Mouse (Mus musculus) adrenal gland, adult 2 months (tissue): ENCODE data around the gene Tns1. TPM values are rescaled to one million over a fixed set of nuclear protein-coding genes. Genes with fewer than 3 reads are reported as not detected.

Experiments
- DNase-seq: peaks from one replicate; pipeline ENCODE4 v3.0.0; 2021
- polyA plus RNA-seq: library from polyadenylated mRNA; depleted of rRNA; stranded (reverse); fragments of >200 nt; gene quantifications from 2 replicates; pipeline ENCODE4 v1.2.3, GENCODE M21; 2012
- total RNA-seq, 2 experiments: library from RNA; stranded (reverse); gene quantifications; 2 replicates each; pipeline ENCODE4 v1.2.3; 2021

The Tns1 gene
- total and polyA plus RNA-seq, 3 experiments = 424 to 701 (median 432) TPM

GRCm38 (mm10) chr1:74014538-74015327, 109.5 kb downstream of the Tns1 start:
- peak; percentile 70 for DNase-seq

DNA sequence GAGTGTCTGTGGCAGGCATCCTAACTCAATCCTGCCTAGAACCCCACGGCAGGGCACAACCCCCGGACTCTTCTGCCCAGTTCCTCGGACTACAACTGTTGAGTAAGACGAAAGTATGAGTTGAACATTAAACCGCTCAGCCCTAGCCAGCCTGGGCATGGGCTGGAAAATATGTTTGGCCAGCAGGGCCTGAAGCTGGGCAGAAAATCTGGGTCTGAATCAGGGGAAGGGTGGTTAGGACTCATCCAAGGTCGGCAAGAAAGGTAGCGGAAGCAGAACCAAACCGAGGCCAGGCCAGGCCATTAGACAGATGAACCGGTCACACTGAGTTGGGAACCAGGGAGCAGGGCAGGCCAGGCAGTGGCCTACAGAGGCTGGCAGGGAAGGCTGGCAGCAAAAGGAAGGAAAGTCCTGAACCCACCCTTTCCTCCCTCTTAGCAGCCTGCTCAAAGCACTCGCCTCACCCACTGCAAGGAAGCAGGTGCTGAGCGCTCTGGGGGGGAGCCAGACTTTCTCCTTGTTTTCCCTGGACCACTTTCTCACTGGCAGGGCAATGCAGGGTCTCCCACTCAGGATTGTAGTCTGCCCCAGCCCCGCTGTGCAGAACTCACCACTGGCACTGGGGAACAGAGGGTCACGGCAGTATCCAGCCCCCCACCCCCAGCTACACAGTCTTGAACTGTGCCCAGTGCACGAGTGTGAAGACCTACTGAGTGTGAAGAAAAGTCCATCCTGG, 110.8 kb downstream of the Tns1 start:
- peak; percentile 74 for DNase-seq

DNA sequence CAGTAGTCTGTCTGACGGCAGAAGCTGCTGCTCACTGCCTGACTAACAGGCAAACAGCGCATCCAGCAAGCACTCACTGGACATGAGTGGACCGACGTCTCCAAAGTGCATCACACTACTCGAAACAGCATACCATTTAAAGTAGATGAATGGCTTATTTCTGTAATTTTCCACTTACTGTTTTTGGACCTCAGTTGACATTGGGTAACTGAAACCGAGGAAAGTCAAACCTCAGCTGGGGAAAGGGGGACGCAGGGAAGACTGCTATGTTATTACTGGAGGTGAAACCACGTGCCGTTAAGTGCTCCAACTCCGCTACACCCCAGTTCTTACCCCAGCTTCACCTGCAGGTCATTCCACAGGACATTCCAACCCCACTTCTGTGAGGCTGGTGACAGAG, 111.5 kb downstream of the Tns1 start:
- peak; percentile 67 for DNase-seq

DNA sequence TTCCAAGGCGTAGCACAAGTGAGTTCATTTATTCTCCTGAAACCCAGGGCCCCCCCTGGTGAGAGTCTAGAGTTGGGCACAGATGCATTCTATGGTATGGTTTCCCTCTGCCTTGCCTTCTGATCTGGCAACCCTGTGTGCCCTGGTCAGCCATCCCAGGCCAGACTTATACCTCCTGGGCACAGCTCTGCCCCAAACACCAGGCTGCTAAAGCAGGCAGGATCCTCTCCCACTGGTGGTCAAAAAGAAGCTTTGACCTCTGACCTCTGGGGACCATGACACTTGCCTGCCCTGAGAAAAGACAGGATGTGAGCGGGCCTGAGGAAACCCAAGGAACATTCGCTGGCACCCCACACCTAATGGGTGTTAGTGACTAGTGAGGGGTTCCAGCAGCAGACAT, 114.8 kb downstream of the Tns1 start:
- DNase-seq = no peak

DNA sequence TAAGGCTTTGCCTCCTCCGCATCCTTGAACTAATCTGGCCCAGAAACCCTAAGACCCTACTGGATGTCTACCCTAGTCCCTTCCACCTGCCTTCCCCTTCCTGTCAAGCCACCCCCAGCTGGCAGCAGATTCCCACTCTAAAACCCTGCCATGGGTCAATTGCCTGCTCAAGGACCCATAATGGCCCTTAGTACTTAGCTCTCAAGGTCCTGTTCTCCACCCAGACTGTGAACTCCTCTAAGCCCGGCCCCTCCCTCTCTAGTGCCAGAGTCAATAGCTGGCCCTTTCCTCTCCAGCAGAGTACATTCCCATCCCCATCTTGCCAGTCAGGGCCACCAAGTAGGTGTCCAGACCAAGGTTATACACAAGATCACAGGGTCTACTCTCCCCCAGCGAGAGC, 115.3 kb downstream of the Tns1 start:
- DNase-seq = peak; percentile 83

DNA sequence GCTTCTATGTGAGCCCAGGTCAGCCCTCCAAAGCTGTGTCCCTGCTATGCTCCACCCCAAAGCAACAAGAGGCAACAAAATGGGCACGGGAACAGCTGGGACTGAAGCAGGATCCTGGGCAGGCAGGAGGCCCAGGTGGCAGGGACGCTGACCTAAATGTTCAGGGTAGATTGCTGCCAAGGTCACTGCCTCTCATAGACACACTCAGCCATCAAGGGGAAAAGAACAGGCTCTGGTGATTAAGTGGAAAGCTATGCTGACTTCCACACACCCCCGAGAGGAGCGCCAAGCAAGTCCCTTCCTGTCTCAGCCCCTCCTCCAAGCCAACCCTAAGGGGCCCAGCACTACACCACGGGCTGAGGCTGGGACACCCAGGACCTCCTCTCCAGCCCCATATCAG, 115.8 kb downstream of the Tns1 start:
- DNase-seq = peak; percentile 90

GRCm38 (mm10) chr1:74007398-74008050, 116.7 kb downstream of the Tns1 start:
- DNase-seq = peak; percentile 56

- DNase-seq = peak; percentile 89
Observed at GRCm38 (mm10) chr1:74005020-74005419, 119.2 kb downstream of the Tns1 start.

DNA sequence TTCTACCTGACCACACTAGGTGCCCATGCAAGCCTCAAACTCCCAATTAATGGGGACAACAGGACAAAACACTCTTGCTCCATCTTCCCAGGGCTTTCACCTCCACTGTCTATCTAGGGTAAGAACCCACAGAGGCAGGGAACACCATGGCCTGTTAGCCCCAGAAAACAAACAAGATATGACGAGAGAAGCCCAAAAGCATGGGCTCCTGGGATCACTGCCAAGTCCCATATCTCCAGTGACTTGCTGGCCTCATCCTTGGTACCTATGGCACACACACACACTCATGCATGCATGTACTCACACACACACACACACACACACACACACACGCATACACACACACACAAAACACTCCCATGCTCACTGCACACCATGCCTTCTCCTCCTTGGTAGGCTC, 120.5 kb downstream of the Tns1 start:
- DNase-seq = no peak

- DNase-seq = no peak
Observed at GRCm38 (mm10) chr1:74001449-74001820, 122.8 kb downstream of the Tns1 start.

DNA sequence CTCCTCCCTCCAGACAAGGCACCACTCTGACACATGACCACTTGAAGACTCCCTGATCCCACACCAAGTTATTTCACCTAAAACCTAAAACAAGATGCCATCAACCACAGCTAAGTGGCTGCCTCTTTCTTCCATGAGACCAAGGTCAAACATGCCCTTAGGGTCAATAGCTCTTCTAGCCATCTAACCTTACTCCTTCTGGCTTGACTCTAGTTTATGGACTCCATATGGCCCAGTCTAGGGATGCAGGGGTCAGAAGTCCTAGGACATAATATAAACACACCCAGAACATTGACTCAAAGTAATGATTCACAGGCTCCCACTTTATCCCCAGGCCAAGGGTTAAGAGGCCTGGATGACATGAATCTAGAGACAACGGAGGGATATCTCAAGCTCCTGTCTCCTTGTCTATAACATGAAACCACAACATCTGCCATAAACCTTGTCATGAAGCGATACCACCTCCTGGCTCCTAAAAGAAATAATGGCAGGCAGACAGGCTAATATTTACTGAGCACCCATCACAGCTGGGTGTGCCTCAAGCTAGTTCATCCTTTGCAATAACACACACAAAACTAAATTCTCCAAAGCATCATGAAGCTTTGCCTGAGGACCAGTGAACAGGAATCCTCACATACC, 123.3 kb downstream of the Tns1 start:
- DNase-seq = no peak

DNA sequence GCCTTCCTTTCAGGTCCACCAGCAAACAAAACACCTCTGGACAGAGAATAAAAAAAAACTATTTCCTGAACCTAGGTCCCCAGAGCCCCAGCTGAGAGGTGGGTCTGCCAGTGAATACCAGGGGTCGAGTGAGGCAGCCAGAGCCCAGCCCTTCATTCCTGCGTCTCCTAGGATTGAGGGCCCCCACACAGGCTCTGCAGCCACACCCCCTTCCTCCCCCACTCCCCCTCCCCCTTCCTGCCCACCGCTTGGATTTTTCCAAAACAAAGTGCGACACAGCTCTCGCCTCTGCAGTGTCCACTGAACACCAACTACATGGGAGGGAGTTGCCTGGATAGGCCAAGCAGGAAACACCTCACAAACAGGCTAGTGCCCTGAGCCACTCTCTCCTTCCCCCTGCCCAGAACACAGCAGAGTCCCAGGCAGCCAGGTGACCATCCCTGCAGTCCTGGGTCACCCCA, 124.0 kb downstream of the Tns1 start:
- DNase-seq = peak; percentile 56

DNA sequence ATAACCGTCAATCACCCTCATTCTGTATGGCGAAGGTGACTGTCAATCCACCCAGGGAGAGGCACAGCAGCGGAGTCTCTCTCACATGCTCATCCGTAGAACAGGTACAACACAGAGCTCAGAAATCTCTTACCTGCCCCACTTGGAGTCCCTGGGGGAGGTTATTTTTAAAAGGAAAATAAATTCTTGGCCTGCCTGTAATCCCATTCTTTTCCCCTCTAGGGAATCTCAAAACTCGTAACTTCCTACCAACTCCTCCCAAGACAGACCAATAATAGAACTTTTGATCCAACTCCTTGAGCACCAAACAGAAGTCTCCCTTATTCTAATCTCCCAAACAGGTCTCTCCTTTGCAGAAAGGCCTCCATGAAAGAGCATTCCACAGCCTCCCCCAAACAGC, 124.7 kb downstream of the Tns1 start:
- no peak for DNase-seq

- peak; percentile 87 for DNase-seq
Observed at GRCm38 (mm10) chr1:73998925-73999375, 125.3 kb downstream of the Tns1 start.

DNA sequence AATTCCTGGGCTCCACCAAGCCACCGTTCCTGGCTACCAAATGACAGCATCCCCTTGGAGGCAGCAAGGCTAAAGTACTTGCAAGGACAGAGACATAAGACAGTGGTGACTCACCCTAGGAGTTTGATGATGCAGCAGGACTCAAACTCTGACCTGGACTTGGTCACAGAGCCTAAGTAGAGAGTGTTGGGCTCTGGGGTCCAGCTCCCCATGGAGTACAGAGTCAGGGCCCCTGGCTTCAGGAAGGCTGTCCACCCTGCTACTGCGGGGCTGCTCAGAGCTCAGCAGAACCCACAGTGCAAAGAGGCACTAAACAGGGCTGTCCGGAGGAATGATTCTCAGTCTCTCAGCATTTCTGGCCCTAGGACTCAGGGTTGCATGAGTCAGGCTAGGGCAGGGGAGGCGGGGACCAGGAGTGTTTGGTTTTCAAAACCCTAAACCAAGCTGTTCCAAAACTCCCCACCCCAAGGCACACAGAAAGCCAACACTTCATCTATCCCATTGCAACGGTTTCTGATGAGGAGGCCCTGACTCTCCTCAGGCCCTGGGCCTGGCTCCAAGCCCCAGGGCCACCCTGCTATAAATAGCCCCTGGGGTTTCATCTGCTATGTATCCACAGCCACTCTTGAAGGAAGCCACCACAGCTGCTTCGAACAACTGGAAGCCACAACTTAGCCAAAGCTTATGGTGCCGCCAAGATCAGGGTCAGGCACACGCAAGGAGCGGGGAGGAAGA, 126.0 kb downstream of the Tns1 start:
- DNase-seq = peak; percentile 88

- peak; percentile 69 for DNase-seq
Observed at GRCm38 (mm10) chr1:73997341-73997740, 126.9 kb downstream of the Tns1 start.

- peak; percentile 51 for DNase-seq
Observed at GRCm38 (mm10) chr1:73996650-73997049, 127.6 kb downstream of the Tns1 start.

DNA sequence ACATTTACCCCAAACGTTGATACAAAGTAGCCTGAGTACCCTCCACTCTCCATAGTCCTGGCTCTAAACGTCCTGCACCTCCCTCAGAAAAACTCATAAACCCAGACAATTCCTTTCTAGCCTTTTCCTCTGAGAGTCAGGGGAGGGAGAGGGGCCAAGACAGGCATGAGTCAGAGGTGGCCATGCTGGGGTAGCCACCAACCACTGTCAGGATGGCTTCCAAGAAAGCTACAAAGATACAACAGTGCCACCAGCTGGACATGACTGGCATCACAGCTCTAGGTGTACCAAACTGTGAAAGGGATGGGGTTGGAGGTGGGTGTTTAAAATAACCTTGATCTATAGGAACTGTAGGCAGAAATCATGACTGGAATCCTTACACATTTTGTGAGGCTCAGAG, 128.0 kb downstream of the Tns1 start:
- DNase-seq = peak; percentile 87

- DNase-seq = no peak
Observed at GRCm38 (mm10) chr1:73995063-73995810, 129.0 kb downstream of the Tns1 start.

GRCm38 (mm10) chr1:73993901-73994426, 130.3 kb downstream of the Tns1 start:
- no peak for DNase-seq

GRCm38 (mm10) chr1:73993279-73993678, 131.0 kb downstream of the Tns1 start:
- no peak for DNase-seq
